Mouse (Mus musculus): ENCODE measurements around the gene Chil3. TPM values are rescaled to one million over a fixed set of nuclear protein-coding genes. Genes with fewer than 3 reads are reported as not detected.
"Not testable (repeated sequence)": the region's sequence is repeated elsewhere in the genome, so short reads cannot be mapped to it uniquely, and the experiment has no call there.

Gene Chil3
- polyA plus RNA-seq (2017; shearing (Covaris generic)), result under 1 TPM in 1 of 2 experiments, not detected in 1; 0.69 TPM

DNA sequence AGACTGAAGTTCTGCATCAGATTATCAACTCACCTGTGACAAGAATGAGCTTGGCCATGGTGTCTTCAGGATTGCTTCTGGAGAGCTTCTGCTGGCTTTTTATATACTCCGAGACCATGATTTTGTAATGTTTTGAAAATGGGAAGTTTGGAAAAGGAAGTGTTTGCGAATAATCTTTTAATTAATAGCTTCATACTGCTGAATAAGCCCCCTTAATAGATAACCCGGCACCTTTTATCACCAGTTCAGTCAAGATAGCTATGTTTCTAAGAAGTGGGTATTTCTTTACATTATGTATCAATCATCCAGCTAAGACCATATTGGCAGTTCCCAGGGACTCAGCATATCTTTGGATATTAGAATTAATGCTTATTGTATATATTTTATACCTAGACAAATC, at the start of gene Chil3:
Gene Chil3, minus strand, starts transcription at position 101 of the 400 bp plus-strand sequence.
- no peak for ATAC-seq

DNA sequence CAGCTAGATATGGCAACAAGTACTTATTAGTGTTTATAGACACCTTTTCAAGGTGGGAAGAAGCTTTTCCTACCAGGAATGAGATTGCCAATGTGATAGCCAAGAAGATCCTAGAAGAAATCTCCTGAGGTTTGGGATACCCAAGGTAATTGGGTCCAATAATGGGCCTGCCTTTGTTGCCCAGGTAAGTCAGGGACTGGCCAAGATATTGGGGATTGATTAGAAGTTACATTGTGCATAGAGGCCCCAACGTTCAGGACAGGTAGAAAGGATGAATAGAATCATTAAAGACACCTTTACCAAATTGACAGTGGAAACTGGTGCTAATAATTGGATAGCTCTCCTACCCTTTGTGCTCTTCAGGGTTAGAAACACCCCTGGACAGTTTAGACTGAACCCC, 30.7 kb upstream of the Chil3 start:
- not testable (repeated sequence) for ATAC-seq

DNA sequence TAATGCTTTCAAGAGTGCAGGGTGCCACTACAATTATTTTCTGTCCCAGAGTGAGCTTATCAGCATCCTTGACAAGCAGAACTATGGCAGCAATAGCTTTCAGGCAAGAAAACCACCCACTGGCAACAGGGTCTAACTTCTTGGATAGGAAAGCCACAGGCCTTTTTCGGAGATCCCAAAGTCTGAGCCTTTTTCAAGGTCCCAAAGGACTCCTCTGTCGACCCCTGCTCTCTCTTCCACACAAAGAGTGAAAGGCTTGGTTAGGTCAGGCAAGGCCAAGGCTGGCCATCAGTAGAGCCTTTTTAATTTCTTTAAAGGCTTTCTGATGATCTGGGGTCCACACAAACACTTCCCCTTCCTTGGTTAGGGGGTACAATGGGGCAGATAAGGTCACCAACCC, 29.9 kb upstream of the Chil3 start:
- ATAC-seq, result not testable (repeated sequence)

- no peak for ATAC-seq
Observed at GRCm38 (mm10) chr3:106196276-106196675, 28.9 kb upstream of the Chil3 start.

DNA sequence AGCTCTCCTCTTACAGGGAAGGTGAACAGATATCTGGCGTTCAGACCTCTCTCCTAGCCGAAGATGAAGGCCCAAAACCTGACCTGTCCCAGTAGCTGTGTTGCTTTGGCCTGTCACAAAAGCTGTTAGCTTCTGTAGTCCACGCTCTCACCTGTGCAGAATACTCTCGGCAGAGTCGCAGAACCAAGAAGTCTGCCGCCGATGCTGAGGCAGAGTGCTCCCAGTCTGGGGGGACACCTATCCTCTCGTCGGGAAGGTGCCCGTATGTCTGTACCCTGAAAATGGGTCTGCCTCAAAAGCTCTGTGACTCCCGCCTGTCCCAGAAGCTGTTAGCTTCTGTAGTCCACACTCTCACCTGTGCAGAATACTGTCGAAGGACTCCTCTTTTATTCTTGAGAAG, 28.1 kb upstream of the Chil3 start:
- ATAC-seq, result no peak

DNA sequence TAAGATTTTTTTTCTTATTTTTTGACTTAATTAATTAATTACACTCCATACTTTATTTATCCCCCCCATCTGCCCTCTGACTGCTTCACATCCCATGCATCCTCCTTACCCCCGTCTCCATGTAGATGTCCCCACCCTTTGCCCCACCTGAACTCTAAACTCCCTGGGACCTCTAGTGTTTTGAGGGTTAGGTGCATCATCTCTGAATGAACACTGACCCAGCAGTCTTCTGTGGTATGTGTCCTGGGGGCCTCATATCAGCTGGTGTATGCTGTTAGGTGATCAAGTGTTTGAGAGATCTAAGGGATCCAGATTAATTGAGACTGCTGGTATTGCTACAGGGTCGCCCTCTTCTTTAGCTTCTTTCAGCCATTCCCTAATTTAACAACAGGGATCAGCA, 20.6 kb upstream of the Chil3 start:
- no peak for ATAC-seq

DNA sequence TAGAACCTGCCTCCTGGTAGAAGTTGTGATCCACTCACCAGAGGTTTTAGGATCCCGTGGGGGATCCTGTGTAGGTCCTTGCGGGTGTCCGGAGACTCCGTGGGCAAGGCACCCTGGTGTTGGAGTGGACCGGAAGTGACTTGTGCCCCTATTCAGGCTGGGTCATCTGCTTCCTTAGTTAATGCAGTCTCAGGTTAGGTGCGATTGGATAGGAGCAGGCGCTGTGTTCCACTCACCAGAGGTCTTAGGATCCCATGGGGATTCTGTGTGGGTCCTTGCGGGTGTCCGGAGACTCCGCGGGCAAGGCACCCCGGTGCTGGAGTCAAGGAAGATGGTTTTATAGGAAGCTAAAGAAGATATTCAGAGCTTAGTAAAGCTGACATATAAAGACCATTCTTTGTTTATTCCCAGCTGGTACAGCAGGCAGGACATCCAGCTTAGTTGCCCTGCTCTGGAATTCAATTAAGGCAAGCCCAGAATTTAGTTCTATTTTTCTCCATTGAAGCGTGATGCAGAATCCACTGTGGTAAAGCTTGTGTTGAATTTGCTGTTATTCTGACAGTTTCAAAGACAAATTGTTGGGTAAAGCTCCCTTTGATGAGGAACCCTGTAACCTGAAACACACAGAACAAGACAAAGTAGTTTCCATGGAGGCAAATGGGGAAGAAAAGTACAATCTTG, 10.3 kb upstream of the Chil3 start:
- ATAC-seq, result no peak

- ATAC-seq, result not testable (repeated sequence)
Observed at GRCm38 (mm10) chr3:106174971-106175370, 7.6 kb upstream of the Chil3 start.

- not testable (repeated sequence) for ATAC-seq
Observed at GRCm38 (mm10) chr3:106172506-106172905, 5.1 kb upstream of the Chil3 start.

GRCm38 (mm10) chr3:106171135-106171731, 3.9 kb upstream of the Chil3 start:
- no peak for ATAC-seq

DNA sequence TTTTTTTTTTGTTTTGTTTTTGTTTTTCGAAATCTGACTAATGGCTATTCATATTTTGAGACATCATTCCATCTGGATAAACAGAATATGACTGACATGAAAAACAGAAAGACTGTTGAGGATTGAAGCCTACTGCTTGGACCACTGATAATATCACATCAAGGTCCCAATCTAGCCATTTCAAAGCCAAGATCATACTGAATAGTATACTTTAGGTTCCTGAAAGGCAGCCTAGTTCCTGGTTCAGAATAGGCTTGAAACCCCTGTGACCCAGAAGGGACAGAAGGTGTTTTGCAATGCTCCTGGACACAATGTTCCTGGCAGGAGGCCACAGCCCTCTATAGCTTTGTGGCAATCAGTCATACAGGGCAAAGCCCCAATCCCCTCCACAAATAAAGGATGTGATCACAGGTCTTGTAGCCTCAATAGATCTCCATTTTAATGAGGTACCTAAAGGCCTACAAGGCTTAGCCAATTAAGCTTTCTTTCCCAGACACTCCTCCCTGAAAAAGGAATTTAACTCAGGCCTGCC, 3.2 kb upstream of the Chil3 start:
- no peak for ATAC-seq

GRCm38 (mm10) chr3:106154413-106154812, 13.0 kb downstream of the Chil3 start:
- no peak for ATAC-seq

DNA sequence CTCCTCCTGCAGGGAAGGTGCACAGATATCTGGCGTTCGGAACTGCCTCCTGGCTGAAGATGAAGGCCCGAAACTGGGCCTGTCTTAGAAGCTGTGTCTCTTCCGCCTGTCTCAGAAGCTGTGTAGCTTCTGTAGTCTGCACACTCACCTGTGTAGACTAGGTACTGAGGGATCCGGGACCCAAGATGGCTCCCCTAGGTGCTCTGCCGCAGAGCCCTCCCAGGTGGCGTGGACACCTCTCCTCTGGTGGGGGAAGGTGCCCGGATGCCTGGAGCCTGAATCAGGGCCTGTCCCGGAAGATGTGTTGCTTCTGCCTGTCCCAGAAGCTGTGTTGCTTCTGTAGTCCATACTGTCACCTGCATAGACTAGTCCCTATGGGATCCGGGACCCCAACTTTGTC, 23.3 kb downstream of the Chil3 start:
- ATAC-seq, result no peak

GRCm38 (mm10) chr3:106131690-106132089, 35.7 kb downstream of the Chil3 start:
- ATAC-seq, result no peak

GRCm38 (mm10) chr3:106128807-106129493, 38.4 kb downstream of the Chil3 start:
- ATAC-seq, result no peak

- no peak for ATAC-seq
Observed at GRCm38 (mm10) chr3:106126999-106127398, 40.4 kb downstream of the Chil3 start.

GRCm38 (mm10) chr3:106112929-106113328, 54.4 kb downstream of the Chil3 start, which contains the start of gene Chia1:
Gene Chia1, plus strand, starts transcription at chr3:106113229.
- no peak for ATAC-seq

Other genes with a start within 250 kb of the Chil3 start
- under 1 TPM in 1 of 2 experiments, not detected in 1; 0.46 TPM for gene I830077J02Rik, start 234.9 kb downstream of the Chil3 start, polyA plus RNA-seq (2017; shearing (Covaris generic))
- gene Wdr77, start 208.2 kb downstream of the Chil3 start, polyA plus RNA-seq (2017; shearing (Covaris generic)), result 10 to 100 TPM; 59.5 to 64.4 TPM
- gene Atp5f1, start 207.5 kb downstream of the Chil3 start, polyA plus RNA-seq (2017; shearing (Covaris generic)), result 100 to 1,000 TPM; 442 to 454 TPM
- gene Ovgp1, start 193.9 kb downstream of the Chil3 start, polyA plus RNA-seq (2017; shearing (Covaris generic)), result 1 to 10 TPM; 1.6 to 2.2 TPM
- gene Pifo, start 152.9 kb downstream of the Chil3 start, polyA plus RNA-seq (2017; shearing (Covaris generic)), result not detected
- 10 to 100 TPM in 1 of 2 experiments, 1 to 10 TPM in 1; 7.2 to 13.2 TPM for gene Chil5, start 134.8 kb downstream of the Chil3 start, polyA plus RNA-seq (2017; shearing (Covaris generic))
- gene Chia1, start 54.3 kb downstream of the Chil3 start, polyA plus RNA-seq (2017; shearing (Covaris generic)), result under 1 TPM; 0.20 to 0.59 TPM
- gene Chil4, start 51.9 kb upstream of the Chil3 start, polyA plus RNA-seq (2017; shearing (Covaris generic)), result not detected
- gene Chil6, start 238.6 kb upstream of the Chil3 start, polyA plus RNA-seq (2017; shearing (Covaris generic)), result under 1 TPM in 1 of 2 experiments, not detected in 1; 0.53 TPM